Mouse (Mus musculus): Measurements from ENCODE around the gene Timeless. TPM values are rescaled to one million over a fixed set of nuclear protein-coding genes. Genes with fewer than 3 reads are reported as not detected.
"Not testable (repeated sequence)": the region's sequence is repeated elsewhere in the genome, so short reads cannot be mapped to it uniquely, and the experiment has no call there.

The Timeless gene
- total RNA-seq, 2 experiments from 2014 or later, result 7.7 to 8.8 TPM

GRCm38 (mm10) chr10:128244121-128244520, 12.3 kb downstream of the Timeless start:
- intact Hi-C loops (cut with DNase I), result no loop called here
- DNase-seq (ENCODE audit: low spot score), result no peak

- peak; percentile 62 for DNase-seq (ENCODE audit: low spot score)
- intact Hi-C loops (cut with DNase I), result no loop called here
These were observed 15.3 kb downstream of the Timeless start for GRCm38 (mm10) chr10:128247020-128247732.

- intact Hi-C loops (cut with DNase I), result no loop called here
- no peak for DNase-seq (ENCODE audit: low spot score)
These were observed 18.7 kb downstream of the Timeless start for GRCm38 (mm10) chr10:128250565-128250964.

- intact Hi-C loops (cut with DNase I), result no loop called here
- no peak for DNase-seq (ENCODE audit: low spot score)
These were observed 21.9 kb downstream of the Timeless start, which contains the start of gene Apon for GRCm38 (mm10) chr10:128253677-128254255. Apon (plus strand) TSS chr10:128254096.

- DNase-seq (ENCODE audit: low spot score), result no peak
- intact Hi-C loops (cut with DNase I), result no loop called here
These were observed 24.1 kb downstream of the Timeless start for GRCm38 (mm10) chr10:128255925-128256324.

- DNase-seq (ENCODE audit: low spot score), result no peak
- intact Hi-C loops (cut with DNase I), result no loop called here
These were observed 24.5 kb downstream of the Timeless start for GRCm38 (mm10) chr10:128256328-128256727.

- no peak for DNase-seq (ENCODE audit: low spot score)
- intact Hi-C loops (cut with DNase I), result no loop called here
These were observed 27.1 kb downstream of the Timeless start for GRCm38 (mm10) chr10:128258953-128259352.

- DNase-seq (ENCODE audit: low spot score), result no peak
- intact Hi-C loops (cut with DNase I), result no loop called here
These were observed 28.1 kb downstream of the Timeless start for GRCm38 (mm10) chr10:128259946-128260345.

- DNase-seq (ENCODE audit: low spot score); intact Hi-C loops (cut with DNase I): not testable (repeated sequence)
These were observed 28.5 kb downstream of the Timeless start for GRCm38 (mm10) chr10:128260376-128260775.

GRCm38 (mm10) chr10:128262300-128262699, 30.4 kb downstream of the Timeless start:
- no peak for DNase-seq (ENCODE audit: low spot score)
- intact Hi-C loops (cut with DNase I), result no loop called here

- DNase-seq (ENCODE audit: low spot score), result no peak
- intact Hi-C loops (cut with DNase I), result no loop called here
These were observed 31.8 kb downstream of the Timeless start for GRCm38 (mm10) chr10:128263393-128264310.

- intact Hi-C loops (cut with DNase I), result no loop called here
- DNase-seq (ENCODE audit: low spot score), result no peak
These were observed 36.5 kb downstream of the Timeless start, which contains the start of gene Apof for GRCm38 (mm10) chr10:128268371-128268770. Apof (plus strand) TSS chr10:128268671.

GRCm38 (mm10) chr10:128269206-128269910, 37.5 kb downstream of the Timeless start:
- intact Hi-C loops (cut with DNase I), result loop anchor here (1.0 kb wide), 1 partner anchor 20 kb away; no protein-coding TSS in a partner anchor
- DNase-seq (ENCODE audit: low spot score), result no peak

- DNase-seq (ENCODE audit: low spot score), result peak; percentile 97
- intact Hi-C loops (cut with DNase I), result loop anchor here (5.0 kb wide), 1 partner anchor 38 kb away; the partner anchor contains the start of gene Timeless
These were observed 38.5 kb downstream of the Timeless start, which contains the start of gene Stat2 for GRCm38 (mm10) chr10:128270287-128270841. Stat2 (plus strand) TSS chr10:128270559.

GRCm38 (mm10) chr10:128270866-128271265, 39.0 kb downstream of the Timeless start:
- DNase-seq (ENCODE audit: low spot score), result no peak
- intact Hi-C loops (cut with DNase I), result loop anchor here (5.0 kb wide), 1 partner anchor 39 kb away; the partner anchor contains the start of gene Timeless

- intact Hi-C loops (cut with DNase I), result loop anchor here (5.0 kb wide), 1 partner anchor 40 kb away; the partner anchor contains the start of gene Timeless
- no peak for DNase-seq (ENCODE audit: low spot score)
These were observed 40.0 kb downstream of the Timeless start for GRCm38 (mm10) chr10:128271883-128272282.

- intact Hi-C loops (cut with DNase I), result loop anchor here (5.0 kb wide), 1 partner anchor 41 kb away; the partner anchor contains the start of gene Timeless
- DNase-seq (ENCODE audit: low spot score), result not testable (repeated sequence)
These were observed 41.1 kb downstream of the Timeless start for GRCm38 (mm10) chr10:128272819-128273439.

- intact Hi-C loops (cut with DNase I); DNase-seq (ENCODE audit: low spot score): not testable (repeated sequence)
These were observed 43.5 kb downstream of the Timeless start for GRCm38 (mm10) chr10:128275374-128275773.

Data from heart, postnatal 25 days (tissue).